Mouse (Mus musculus): ENCODE measurements at regions not wholly inside any gene's neighbourhood (a gene's known extent, or its start where the extent isn't known, plus 50 kb on each side); places are given as distances from the start of the nearest gene placed in this dataset.

GRCm38 (mm10) chr13:112067066-112067847 is 221.0 kb upstream of the Ankrd55 start:
- TF ChIP-seq POLR2A (IDR thresholded peaks at IDR 0.05; ENCODE audit: borderline replicate concordance, low read depth, low read length) (no peak), CTCF (IDR thresholded peaks at IDR 0.05; ENCODE audit: low read depth, low read length) (no peak)
